Mouse (Mus musculus) erythroblast, embryonic 14.5 days (primary cell): ENCODE measurements around the gene Neil1.

Experiments
- GATA1 ChIP-seq: IDR thresholded peaks from 2 replicates; pipeline ENCODE4 v1.6.1; 2012; ENCODE audit warnings: low read length, inconsistent platforms, mixed read lengths
- TAL1 ChIP-seq: IDR thresholded peaks from 3 replicates; pipeline ENCODE4 v1.6.1; 2012; ENCODE audit warnings: low read length, inconsistent platforms, mixed read lengths

- no peak for TF ChIP-seq GATA1
- TF ChIP-seq TAL1: no peak
Measured at GRCm38 (mm10) chr9:57158506-57158905, 10.4 kb upstream of the Neil1 start.
